Mouse (Mus musculus) ES-Bruce4 (cell line): ENCODE measurements at regions not wholly inside any gene's neighbourhood (a gene's known extent, or its start where the extent isn't known, plus 50 kb on each side); places are given as distances from the start of the nearest gene placed in this dataset.
A peak's percentile ranks its signal among the peaks of the same experiment; 100 is the strongest.

ENCODE experiments used
- H3K27ac ChIP-seq: 2 replicates; pipeline ENCODE4 v1.5.1; 2012; ENCODE audit warnings: low read length, inconsistent platforms; ENCODE audit not compliant: insufficient read depth
- H3K27me3 ChIP-seq: 2 replicates; pipeline ENCODE4 v1.6.1; 2012; ENCODE audit warnings: mild to moderate bottlenecking, low read length, inconsistent platforms; ENCODE audit not compliant: control insufficient read depth, poor library complexity, insufficient read depth, severe bottlenecking
- H3K36me3 ChIP-seq: 2 replicates; pipeline ENCODE4 v1.6.1; 2012; ENCODE audit warnings: inconsistent platforms, mild to moderate bottlenecking, low read length, moderate library complexity; ENCODE audit not compliant: control insufficient read depth, poor library complexity, insufficient read depth, severe bottlenecking
- H3K4me1 ChIP-seq: one replicate; pipeline ENCODE4 v1.8.1; 2011; ENCODE audit warnings: low read length; ENCODE audit not compliant: control insufficient read depth, insufficient read depth
- H3K4me3 ChIP-seq: 2 replicates; pipeline ENCODE4 v1.5.1; 2011; ENCODE audit warnings: low read depth, mild to moderate bottlenecking, low read length
- H3K9ac ChIP-seq: 2 replicates; pipeline ENCODE4 v1.6.1; 2012; ENCODE audit warnings: low read depth, mild to moderate bottlenecking, inconsistent platforms; ENCODE audit not compliant: poor library complexity, severe bottlenecking
- H3K9me3 ChIP-seq: replicated peaks from 2 replicates; pipeline ENCODE4 v1.6.1; 2012; ENCODE audit warnings: mild to moderate bottlenecking, low read length, inconsistent platforms; ENCODE audit not compliant: control insufficient read depth, poor library complexity, insufficient read depth, severe bottlenecking
- CTCF ChIP-seq: IDR thresholded peaks from one replicate; pipeline ENCODE4 v1.8.1; 2011; ENCODE audit warnings: low read depth, low read length
- EP300 ChIP-seq: IDR thresholded peaks from 2 replicates; pipeline ENCODE4 v1.6.1; 2011; ENCODE audit warnings: low read depth, low read length; ENCODE audit not compliant: insufficient read depth
- POLR2A ChIP-seq: IDR thresholded peaks from one replicate; pipeline ENCODE4 v1.8.1; 2011; ENCODE audit warnings: low read length; ENCODE audit not compliant: insufficient read depth

GRCm38 (mm10) chr2:30660613-30660991, 65.8 kb downstream of the Cstad start:
- H3K27ac ChIP-seq: no peak overlapping the region
- H3K4me3 ChIP-seq: peak overlapping the region; percentile 38; the same call in 1 of the 2 replicates
- H3K27me3 ChIP-seq: no peaks in the 10 kb centered on the region
- TF ChIP-seq EP300 (no peak), CTCF (no peak), POLR2A (no peak)
- H3K9ac ChIP-seq: no peak overlapping the region
- no peaks in the 10 kb centered on the region for H3K36me3 ChIP-seq
- H3K4me1 ChIP-seq: peaks cover 3% of the 10 kb centered on the region
- no peaks in the 10 kb centered on the region for H3K9me3 ChIP-seq

GRCm38 (mm10) chr2:30659836-30660612, 65.2 kb downstream of the Cstad start:
- Histone ChIP-seq H3K4me1 (peaks cover 3% of the 10 kb centered on the region), H3K36me3 (no peaks in the 10 kb centered on the region), H3K27me3 (no peaks in the 10 kb centered on the region), H3K9me3 (no peaks in the 10 kb centered on the region), H3K9ac (no peak overlapping the region), H3K4me3 (no peak overlapping the region), H3K27ac (no peak overlapping the region)
- TF ChIP-seq EP300: no peak
- no peak for TF ChIP-seq CTCF
- TF ChIP-seq POLR2A: no peak

- H3K27me3 ChIP-seq: no peaks in the 10 kb centered on the region
- TF ChIP-seq CTCF (no peak), POLR2A (no peak)
- peak overlapping the region; percentile 35; the same call in 1 of the 2 replicates for H3K9ac ChIP-seq
- no peaks in the 10 kb centered on the region for H3K36me3 ChIP-seq
- H3K4me1 ChIP-seq: peaks cover 3% of the 10 kb centered on the region
- H3K4me3 ChIP-seq: peak overlapping the region; percentile 48
- no peaks in the 10 kb centered on the region for H3K9me3 ChIP-seq
- H3K27ac ChIP-seq: no peak overlapping the region
These were observed 64.2 kb downstream of the Cstad start for GRCm38 (mm10) chr2:30658844-30659555.
